Mouse (Mus musculus) hematopoietic multipotent progenitor cell, adult 10-12 weeks (in vitro differentiated cells): ENCODE results near the gene BC048403. TPM values are rescaled to one million over a fixed set of nuclear protein-coding genes. Genes with fewer than 3 reads are reported as not detected.

Experiments used
- polyA plus RNA-seq: library from polyadenylated mRNA; stranded (reverse); fragments of >175 nt; gene quantifications from 2 replicates; pipeline ENCODE4 v1.2.3, GENCODE M21; 2012; ENCODE audit warnings: low replicate concordance

The BC048403 gene
- polyA plus RNA-seq, result 8.7 and 11.7 TPM in 2 replicates

DNA sequence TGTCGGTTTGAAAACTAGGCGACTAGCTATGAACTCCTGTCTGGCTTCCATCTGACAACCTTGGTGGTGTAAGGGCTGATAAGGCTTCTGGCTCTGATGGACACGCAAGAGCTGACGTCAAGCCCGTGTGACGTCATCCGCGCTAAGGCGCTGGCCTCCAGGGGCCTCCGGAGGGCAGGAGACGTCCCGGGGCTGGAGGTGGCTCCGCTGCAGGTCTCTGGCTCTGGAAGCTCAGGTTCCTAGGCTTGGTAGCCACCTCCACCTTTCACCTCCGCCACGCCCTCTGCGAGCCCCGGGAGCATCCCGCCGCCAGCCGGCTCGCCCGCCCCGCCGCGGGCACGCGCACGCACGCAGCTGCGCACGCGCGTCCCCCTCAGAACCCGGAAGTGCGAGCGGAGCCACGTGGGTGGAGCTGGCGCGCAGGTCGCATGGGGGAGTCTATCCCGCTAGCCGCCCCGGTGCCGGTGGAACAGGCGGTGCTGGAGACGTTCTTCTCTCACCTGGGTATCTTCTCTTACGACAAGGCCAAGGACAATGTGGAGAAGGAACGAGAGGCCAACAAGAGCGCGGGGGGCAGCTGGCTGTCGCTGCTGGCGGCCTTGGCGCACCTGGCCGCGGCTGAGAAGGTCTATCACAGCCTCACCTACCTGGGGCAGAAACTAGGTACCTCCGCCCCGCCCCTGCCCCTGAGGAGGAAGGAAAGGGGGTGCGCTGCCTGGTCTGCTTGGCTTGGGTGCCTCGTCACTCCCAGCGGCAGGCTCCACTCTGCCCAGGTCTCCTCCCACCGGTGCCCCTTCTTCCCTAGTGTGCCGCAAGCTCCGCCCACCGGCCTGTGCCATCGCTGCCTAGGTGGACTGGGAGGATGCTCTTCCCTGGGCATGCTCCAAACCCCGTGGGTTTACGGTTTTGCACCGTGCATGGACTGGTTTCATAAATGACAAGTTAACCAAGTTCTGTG lies at the start of gene BC048403:
Gene BC048403, plus strand, starts transcription at position 390 of the 958 bp plus-strand sequence.

Other genes starting within 250 kb of the BC048403 start
- gene Tbk1, start 153.2 kb upstream of the BC048403 start, polyA plus RNA-seq, result 4.5 and 10.8 TPM in 2 replicates
- 3.6 and 26.0 TPM in 2 replicates for gene Xpot, start 113.6 kb upstream of the BC048403 start, polyA plus RNA-seq
- gene D930020B18Rik, start 98.3 kb upstream of the BC048403 start, polyA plus RNA-seq, result 0.03 TPM in 1 of 2 replicates, not detected in the other